Mouse (Mus musculus) adipocyte (in vitro differentiated cells): Measurements from ENCODE around the gene Olfr5.
"Not testable (repeated sequence)": the region's sequence is repeated elsewhere in the genome, so short reads cannot be mapped to it uniquely, and the experiment has no call there.

Experiments used
- DNase-seq: peaks from one replicate; pipeline ENCODE4 v3.0.0-alpha.2; 2016; ENCODE audit warnings: low spot score

Gene Olfr5

GRCm38 (mm10) chr7:6486841-6487240 is at the start of gene Olfr5:
TSS of gene Olfr5 (minus strand) at chr7:6486941.
- DNase-seq, result no peak

- no peak for DNase-seq
Observed at GRCm38 (mm10) chr7:6526141-6526540, 39.4 kb upstream of the Olfr5 start.

- no peak for DNase-seq
Observed at GRCm38 (mm10) chr7:6525001-6525400, 38.3 kb upstream of the Olfr5 start.

GRCm38 (mm10) chr7:6522850-6523249 is 36.1 kb upstream of the Olfr5 start, which contains the start of gene Olfr1349:
TSS of gene Olfr1349 (minus strand) at chr7:6522950.
- DNase-seq, result no peak

- no peak for DNase-seq
Observed at GRCm38 (mm10) chr7:6521666-6522065, 34.9 kb upstream of the Olfr5 start.

GRCm38 (mm10) chr7:6508648-6509047 is 21.9 kb upstream of the Olfr5 start, which contains the start of gene Olfr1348:
TSS of gene Olfr1348 (minus strand) at chr7:6508748.
- no peak for DNase-seq

GRCm38 (mm10) chr7:6499655-6500054 is 12.9 kb upstream of the Olfr5 start, which contains the start of gene Olfr1347:
TSS of gene Olfr1347 (minus strand) at chr7:6499755.
- no peak for DNase-seq

GRCm38 (mm10) chr7:6477633-6478032 is 9.1 kb downstream of the Olfr5 start:
- DNase-seq, result not testable (repeated sequence)

- DNase-seq, result no peak
Observed at GRCm38 (mm10) chr7:6466951-6467350, 19.8 kb downstream of the Olfr5 start, which contains the start of gene Olfr1346. TSS of gene Olfr1346 (plus strand) at chr7:6467101.

GRCm38 (mm10) chr7:6456399-6456798 is 30.3 kb downstream of the Olfr5 start:
- peak; percentile 7 for DNase-seq

GRCm38 (mm10) chr7:6455868-6456267 is 30.9 kb downstream of the Olfr5 start, which contains the start of gene Olfr1336:
TSS of gene Olfr1336 (plus strand) at chr7:6456168.
- DNase-seq, result no peak

GRCm38 (mm10) chr7:6447771-6448170 is 39.0 kb downstream of the Olfr5 start:
- DNase-seq, result no peak

GRCm38 (mm10) chr7:6441173-6441572 is 45.6 kb downstream of the Olfr5 start:
- no peak for DNase-seq

GRCm38 (mm10) chr7:6438388-6438787 is 48.4 kb downstream of the Olfr5 start, which contains the start of gene Olfr1344:
TSS of gene Olfr1344 (plus strand) at chr7:6438688.
- no peak for DNase-seq

GRCm38 (mm10) chr7:6430342-6430741 is 56.4 kb downstream of the Olfr5 start:
- DNase-seq, result peak; percentile 3

GRCm38 (mm10) chr7:6429381-6429780 is 57.4 kb downstream of the Olfr5 start:
- DNase-seq, result no peak
